Mouse (Mus musculus) forebrain, embryonic 10.5 days (tissue): ENCODE data around the gene Ttn. TPM values are rescaled to one million over a fixed set of nuclear protein-coding genes. Genes with fewer than 3 reads are reported as not detected.

Experiments used
- DNase-seq: peaks from one replicate; pipeline ENCODE4 v3.0.0-alpha.2; 2017; ENCODE audit warnings: low spot score; ENCODE audit errors: extremely low spot score
- H3K27ac ChIP-seq: fragments of 300-500 bp; sonication (generic); 2 replicates; pipeline ENCODE4 v1.5.1; 2016; ENCODE audit warnings: mild to moderate bottlenecking
- H3K27me3 ChIP-seq: fragments of 300-500 bp; sonication (generic); 2 replicates; pipeline ENCODE4 v1.6.1; 2016; ENCODE audit warnings: mild to moderate bottlenecking; ENCODE audit not compliant: poor library complexity, severe bottlenecking
- H3K36me3 ChIP-seq: fragments of 300-500 bp; sonication (generic); replicated peaks from 2 replicates; pipeline ENCODE4 v1.6.1; 2016; ENCODE audit warnings: mild to moderate bottlenecking, moderate library complexity
- H3K4me1 ChIP-seq: fragments of 300-500 bp; sonication (generic); 2 replicates; pipeline ENCODE4 v1.6.1; 2016
- H3K4me3 ChIP-seq: fragments of 300-500 bp; sonication (generic); 2 replicates; pipeline ENCODE4 v1.5.1; 2016; ENCODE audit warnings: mild to moderate bottlenecking, moderate library complexity
- H3K9me3 ChIP-seq: fragments of 300-500 bp; sonication (generic); 2 replicates; pipeline ENCODE4 v1.6.1; 2016; ENCODE audit warnings: mild to moderate bottlenecking, moderate library complexity
- WGBS: fragments of 180-500 bp; shearing (Covaris S2); methylation state at CpG from one replicate; pipeline ENCODE4 v1.1.7; 2016; 5-methylcytosine and 5-hydroxymethylcytosine counted together
- polyA plus RNA-seq: library from polyadenylated mRNA; unstranded; fragments of >200 nt; fragmentation: Nextera tagmentation; extraction: Ambion mirVana; gene quantifications from 2 replicates; pipeline ENCODE4 v1.2.1, GENCODE M21; 2016

The Ttn gene
- polyA plus RNA-seq, 1 experiment from 2014 or later, result 0.05 TPM

DNA sequence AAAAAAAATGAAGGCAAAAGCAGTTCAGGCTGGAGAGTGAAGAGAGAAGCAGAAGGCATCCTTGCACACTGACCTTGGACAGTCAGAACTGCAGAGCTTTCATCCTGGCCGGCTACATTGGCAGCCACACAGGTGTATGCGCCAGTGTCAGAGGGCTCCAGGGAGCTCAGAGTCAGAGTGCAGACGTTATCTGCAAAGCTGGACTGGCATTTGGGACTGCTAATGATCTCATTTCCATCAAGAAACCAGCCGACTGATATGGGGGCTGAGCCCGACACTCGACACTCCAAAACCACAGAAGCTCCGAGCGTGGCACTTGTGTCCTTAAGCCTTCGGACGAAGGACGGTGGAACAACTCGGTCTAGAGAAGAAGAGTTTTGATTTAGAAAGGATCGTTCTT lies 96.5 kb downstream of the Ttn start:
- Histone ChIP-seq H3K36me3 (no peaks in the 10 kb centered on the region), H3K27ac (no peak overlapping the region), H3K4me1 (no peaks in the 10 kb centered on the region), H3K4me3 (no peak overlapping the region), H3K9me3 (no peaks in the 10 kb centered on the region), H3K27me3 (no peaks in the 10 kb centered on the region)
- no peak for DNase-seq
- WGBS, result 92% methylated on average over 13 of the region's 13 CpGs

DNA sequence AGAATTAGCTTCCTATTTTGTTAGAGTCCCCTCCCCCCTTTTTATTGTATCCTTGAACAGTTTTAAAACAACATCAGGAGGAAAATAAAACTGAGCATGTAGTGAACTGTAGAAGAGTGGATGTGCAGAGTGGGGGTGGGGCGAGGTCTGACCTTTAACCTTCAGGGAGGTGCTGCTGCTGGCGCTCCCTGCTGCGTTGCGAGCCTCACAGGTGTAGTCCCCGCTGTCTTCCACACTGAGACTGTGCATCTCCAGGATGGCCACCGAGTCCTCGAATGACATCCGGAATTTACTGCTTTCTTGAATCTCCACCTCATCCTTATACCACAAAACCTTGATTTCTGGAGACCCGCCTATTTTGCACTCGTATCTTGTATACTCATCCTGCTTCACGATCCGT lies 100.9 kb downstream of the Ttn start:
- WGBS, result 88% methylated on average over 12 of the region's 12 CpGs
- no peak overlapping the region for H3K4me3 ChIP-seq
- H3K27ac ChIP-seq, result no peak overlapping the region
- H3K27me3 ChIP-seq, result no peaks in the 10 kb centered on the region
- DNase-seq, result no peak
- H3K4me1 ChIP-seq, result no peaks in the 10 kb centered on the region
- no peaks in the 10 kb centered on the region for H3K9me3 ChIP-seq
- H3K36me3 ChIP-seq, result no peaks in the 10 kb centered on the region

DNA sequence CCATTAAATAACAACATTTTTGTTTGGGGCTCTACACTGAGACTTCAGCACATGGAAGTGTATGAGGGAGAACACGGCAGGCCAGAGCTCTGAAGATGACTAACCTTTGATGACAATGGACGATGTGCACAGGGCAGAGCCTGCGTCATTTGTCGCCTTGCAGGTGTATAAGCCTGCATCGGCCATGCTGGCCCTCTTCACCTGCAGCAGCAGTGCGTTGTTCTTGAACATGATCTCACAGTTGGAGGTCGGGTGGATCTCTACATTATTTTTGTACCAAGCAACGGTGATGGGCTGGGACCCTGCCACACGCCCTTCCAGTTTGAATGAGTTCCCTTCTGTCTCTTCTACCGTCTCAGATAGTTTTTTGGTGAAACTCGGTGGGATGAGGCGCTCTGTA lies 106.8 kb downstream of the Ttn start:
- Histone ChIP-seq H3K4me3 (no peak overlapping the region), H3K9me3 (no peaks in the 10 kb centered on the region), H3K4me1 (no peaks in the 10 kb centered on the region), H3K36me3 (no peaks in the 10 kb centered on the region), H3K27me3 (no peaks in the 10 kb centered on the region), H3K27ac (no peak overlapping the region)
- WGBS, result 92% methylated on average over 12 of the region's 12 CpGs
- no peak for DNase-seq

DNA sequence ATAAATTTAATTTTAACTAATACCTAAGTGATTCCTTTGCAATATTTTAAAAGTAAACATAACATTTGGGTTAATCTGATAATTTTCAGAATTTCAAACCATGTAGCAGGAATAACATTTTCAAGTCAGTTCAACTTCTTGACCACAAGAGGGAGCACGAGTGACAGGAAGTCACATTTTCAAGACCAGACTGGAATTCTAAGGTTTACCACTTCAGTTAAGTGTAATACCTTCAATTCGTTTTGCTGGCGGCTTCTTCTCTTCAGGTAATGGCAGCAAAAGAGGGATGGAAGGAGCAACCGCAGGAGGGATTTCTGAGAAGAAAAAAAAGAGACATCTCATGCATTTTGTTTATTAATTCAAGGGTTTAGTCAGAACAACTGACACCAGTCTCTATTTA lies 115.4 kb downstream of the Ttn start:
- Histone ChIP-seq H3K27me3 (no peaks in the 10 kb centered on the region), H3K36me3 (no peaks in the 10 kb centered on the region), H3K27ac (no peak overlapping the region), H3K4me1 (no peaks in the 10 kb centered on the region), H3K4me3 (no peak overlapping the region), H3K9me3 (no peaks in the 10 kb centered on the region)
- no peak for DNase-seq
- WGBS, result 38% methylated on average over 4 of the region's 4 CpGs

DNA sequence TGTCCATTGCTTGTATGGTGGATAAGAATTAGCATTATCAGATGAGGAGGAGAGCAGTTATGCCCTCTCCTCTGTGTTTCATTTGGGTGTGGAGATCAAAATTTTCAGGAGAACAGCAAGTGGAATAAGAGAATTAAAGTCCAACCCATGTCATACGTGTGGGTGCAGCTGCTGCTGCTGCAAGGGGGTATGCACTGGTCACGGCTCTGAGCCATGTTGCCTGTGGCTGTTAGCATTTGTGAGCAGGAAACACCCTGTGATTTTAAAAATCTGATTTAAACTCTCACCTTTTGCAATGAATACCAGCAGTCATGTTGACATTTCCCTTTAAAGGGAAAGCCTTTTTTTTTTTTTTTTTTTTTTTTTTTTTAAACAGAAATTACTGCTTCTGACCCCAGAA lies 116.8 kb downstream of the Ttn start:
- no peak for DNase-seq
- H3K4me3 ChIP-seq, result no peak overlapping the region
- 91% methylated on average over 2 of the region's 2 CpGs for WGBS

DNA sequence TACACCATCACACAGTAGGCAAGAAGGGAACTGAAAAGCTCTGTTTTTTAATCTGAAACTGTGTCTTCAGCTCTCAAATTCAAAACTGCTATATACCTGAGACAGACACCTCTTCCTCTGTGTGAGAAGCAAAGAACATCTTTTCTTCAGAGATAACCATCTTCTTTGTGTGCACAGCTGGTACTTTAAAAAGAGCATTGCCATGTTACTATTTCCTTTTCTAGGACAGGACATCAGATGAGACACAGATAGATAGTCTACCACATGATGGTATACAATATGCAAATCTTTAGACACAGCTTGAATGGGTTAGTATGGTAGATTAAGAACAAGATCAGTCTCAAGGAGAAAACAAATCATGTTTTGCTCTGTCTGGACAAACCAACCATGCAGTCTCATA lies 121.0 kb downstream of the Ttn start:
- Histone ChIP-seq H3K36me3 (no peaks in the 10 kb centered on the region), H3K9me3 (no peaks in the 10 kb centered on the region), H3K27ac (no peak overlapping the region), H3K4me1 (no peaks in the 10 kb centered on the region), H3K4me3 (no peak overlapping the region), H3K27me3 (no peaks in the 10 kb centered on the region)
- DNase-seq, result no peak

More for the DNA sequence above, 116.8 kb downstream of the Ttn start:
- Histone ChIP-seq H3K27me3 (no peaks in the 10 kb centered on the region), H3K9me3 (no peaks in the 10 kb centered on the region), H3K27ac (no peak overlapping the region), H3K4me1 (no peaks in the 10 kb centered on the region), H3K36me3 (no peaks in the 10 kb centered on the region)

DNA sequence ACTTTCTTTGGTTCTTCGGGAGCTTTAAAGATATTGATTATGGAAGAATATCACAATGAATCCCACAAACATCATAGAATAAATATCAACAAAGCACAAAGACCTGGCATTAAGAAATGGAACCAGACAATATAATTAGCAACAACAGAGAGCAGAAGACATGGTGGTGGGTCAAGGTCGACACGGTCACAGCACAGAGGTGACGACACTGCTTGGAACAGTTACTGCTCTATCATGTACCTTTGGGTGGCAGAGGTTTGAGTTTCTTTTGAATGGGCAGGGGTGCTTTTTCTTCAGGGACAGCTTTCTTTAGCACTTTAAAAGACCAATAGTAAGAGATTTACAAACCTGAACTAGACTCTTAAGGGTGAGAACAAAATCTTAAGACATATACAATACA lies 132.3 kb downstream of the Ttn start:
- Histone ChIP-seq H3K27ac (no peak overlapping the region), H3K36me3 (no peaks in the 10 kb centered on the region), H3K4me1 (no peaks in the 10 kb centered on the region), H3K27me3 (no peaks in the 10 kb centered on the region), H3K9me3 (no peaks in the 10 kb centered on the region), H3K4me3 (no peak overlapping the region)
- 91% methylated on average over 4 of the region's 4 CpGs for WGBS
- no peak for DNase-seq

DNA sequence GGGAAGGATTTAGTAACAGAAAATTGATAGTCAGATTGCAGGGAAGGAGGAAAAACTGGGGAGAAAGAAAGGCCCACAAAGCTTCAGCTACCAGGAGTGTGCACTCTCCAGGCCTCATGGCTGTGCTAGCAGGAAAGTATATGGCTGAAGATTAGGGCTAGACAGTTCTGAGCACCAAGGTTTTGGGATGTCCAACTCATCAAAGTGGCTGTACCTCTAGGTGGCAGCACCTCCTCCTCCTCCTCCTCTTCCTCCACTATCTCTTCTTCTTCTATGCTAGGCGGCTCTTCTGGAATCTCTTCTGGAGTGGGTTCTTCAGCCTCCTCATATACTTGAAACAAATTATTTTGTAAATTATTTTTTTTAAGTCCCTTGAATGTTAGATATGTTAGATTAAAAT lies 139.2 kb downstream of the Ttn start:
- no peaks in the 10 kb centered on the region for H3K36me3 ChIP-seq
- no peak overlapping the region for H3K4me3 ChIP-seq
- H3K9me3 ChIP-seq, result no peaks in the 10 kb centered on the region
- H3K27me3 ChIP-seq, result no peaks in the 10 kb centered on the region
- WGBS, result 64% methylated on average over 1 of the region's 1 CpGs
- no peak overlapping the region for H3K27ac ChIP-seq
- no peaks in the 10 kb centered on the region for H3K4me1 ChIP-seq
- DNase-seq, result no peak

DNA sequence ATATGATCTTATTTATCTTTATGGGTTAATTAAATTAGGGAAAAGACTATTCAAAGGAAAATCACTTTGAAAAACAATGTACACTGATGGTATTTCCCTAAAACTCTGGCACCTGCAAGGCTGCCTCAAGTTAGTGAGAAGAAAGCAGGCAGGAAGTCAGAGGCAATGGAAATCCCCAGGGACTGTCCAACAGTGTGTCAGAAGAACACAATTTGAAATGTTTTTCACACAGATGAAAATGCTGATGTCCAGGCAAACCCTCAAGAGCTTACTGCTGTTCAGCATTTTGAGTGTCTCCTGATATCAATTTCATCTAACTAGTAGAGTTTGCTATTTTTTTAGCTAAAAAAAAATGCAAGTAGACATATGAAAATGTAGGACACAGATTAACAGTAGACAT lies 161.9 kb downstream of the Ttn start:
- H3K9me3 ChIP-seq, result no peaks in the 10 kb centered on the region
- H3K27me3 ChIP-seq, result no peaks in the 10 kb centered on the region
- DNase-seq, result no peak
- H3K36me3 ChIP-seq, result no peaks in the 10 kb centered on the region
- H3K4me1 ChIP-seq, result peaks cover 5% of the 10 kb centered on the region
- H3K27ac ChIP-seq, result no peak overlapping the region
- no peak overlapping the region for H3K4me3 ChIP-seq

DNA sequence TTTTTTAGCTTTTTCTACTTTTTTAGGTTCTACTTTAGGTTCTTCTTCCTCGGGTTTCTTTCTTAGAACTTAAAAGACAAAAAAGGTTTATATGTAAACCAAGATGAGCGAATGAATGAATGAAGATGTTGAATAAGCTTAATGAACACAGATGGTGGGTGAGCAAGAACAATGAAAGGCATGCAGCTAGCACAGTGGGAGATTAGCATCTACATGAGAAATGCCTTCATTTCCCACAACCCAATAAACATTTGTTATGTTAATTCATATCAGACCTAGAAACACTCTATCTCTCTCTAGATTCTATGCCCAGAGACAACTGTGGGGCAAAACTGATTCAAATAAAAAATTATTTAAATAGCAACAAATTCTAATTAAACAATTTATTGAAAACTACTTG lies 164.6 kb downstream of the Ttn start:
- H3K4me1 ChIP-seq, result peaks cover 5% of the 10 kb centered on the region
- no peaks in the 10 kb centered on the region for H3K9me3 ChIP-seq
- no peak for DNase-seq
- H3K27me3 ChIP-seq, result no peaks in the 10 kb centered on the region
- no peaks in the 10 kb centered on the region for H3K36me3 ChIP-seq
- 15% methylated on average over 2 of the region's 2 CpGs for WGBS
- H3K27ac ChIP-seq, result no peak overlapping the region
- H3K4me3 ChIP-seq, result no peak overlapping the region

DNA sequence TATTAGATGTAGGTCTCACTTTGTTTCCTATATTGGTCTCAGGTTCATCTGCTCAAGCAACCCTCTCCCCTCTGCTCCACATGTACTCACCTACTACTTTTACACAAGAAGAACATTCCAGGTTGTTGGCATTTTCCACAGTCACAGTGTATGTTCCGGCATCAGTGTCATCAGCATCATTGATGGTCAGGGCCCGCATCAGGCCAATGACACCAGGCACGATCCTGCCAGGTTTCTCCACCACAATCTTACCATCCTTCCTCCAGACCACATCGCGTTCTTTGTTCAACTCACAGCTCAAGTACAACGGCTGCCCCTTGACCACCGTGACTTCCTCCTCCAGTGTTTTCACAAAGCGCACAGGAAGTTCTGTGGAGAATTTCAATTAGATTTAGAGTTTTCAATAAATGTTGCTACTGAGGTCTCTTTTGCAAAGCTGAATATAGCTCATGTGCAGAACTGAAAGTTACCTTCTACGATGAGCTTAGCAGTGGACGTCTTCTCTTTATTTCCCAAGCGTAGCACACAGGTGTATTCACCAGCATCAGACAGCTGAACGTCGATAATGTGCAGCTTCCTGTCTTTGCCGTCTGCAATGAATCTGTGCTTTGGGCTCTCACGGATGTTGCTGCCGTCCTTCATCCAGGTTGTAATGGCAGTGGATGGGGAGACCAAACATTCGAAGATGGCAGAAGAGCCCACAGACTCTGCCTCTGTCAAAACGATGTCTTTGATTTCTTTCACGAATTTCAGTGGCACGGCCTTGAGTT lies 168.1 kb downstream of the Ttn start:
- Histone ChIP-seq H3K4me3 (no peak overlapping the region), H3K27ac (no peak overlapping the region), H3K36me3 (no peaks in the 10 kb centered on the region), H3K27me3 (no peaks in the 10 kb centered on the region), H3K9me3 (no peaks in the 10 kb centered on the region), H3K4me1 (peaks cover 5% of the 10 kb centered on the region)
- no peak for DNase-seq
- 92% methylated on average over 20 of the region's 20 CpGs for WGBS

DNA sequence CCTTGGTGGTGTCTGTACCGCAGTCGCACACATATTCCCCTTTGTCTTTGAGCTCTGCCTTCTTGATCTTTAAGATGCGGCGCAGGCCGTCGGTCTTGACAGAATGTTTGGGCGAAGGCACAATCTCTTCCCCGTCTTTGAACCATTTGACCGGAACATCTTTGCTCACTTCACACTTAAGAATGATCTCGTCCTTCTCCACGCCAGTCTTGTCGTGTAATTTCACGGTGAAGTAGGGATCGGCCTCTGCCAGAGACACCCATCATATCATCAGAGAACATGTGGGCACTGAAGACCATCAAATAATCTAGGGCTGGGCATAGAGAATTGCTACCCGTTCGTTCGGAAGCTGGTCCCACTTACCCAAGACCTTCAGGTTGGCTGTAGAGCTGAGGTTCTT lies 171.2 kb downstream of the Ttn start:
- Histone ChIP-seq H3K27ac (no peak overlapping the region), H3K36me3 (no peaks in the 10 kb centered on the region), H3K4me1 (no peaks in the 10 kb centered on the region), H3K4me3 (no peak overlapping the region), H3K27me3 (no peaks in the 10 kb centered on the region), H3K9me3 (no peaks in the 10 kb centered on the region)
- 95% methylated on average over 17 of the region's 17 CpGs for WGBS
- no peak for DNase-seq

DNA sequence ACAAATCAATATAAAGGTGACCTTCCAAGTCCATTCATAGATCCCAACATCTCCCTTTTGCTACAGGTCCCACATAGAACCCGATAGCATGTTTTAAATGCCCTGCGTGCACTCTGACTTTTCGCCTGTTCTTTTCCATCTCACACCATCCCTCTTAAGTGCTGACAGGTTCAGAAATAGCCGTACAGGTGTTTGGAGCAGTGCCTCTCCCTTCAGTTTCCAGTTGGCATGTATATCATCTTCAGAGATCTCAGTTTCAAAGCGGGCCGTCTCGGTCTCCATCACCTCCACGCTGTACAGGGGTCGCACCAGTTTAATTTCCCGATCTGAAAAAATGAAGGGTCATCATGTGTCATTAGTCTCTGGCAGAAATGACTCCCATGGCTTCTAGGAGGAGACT lies 174.0 kb downstream of the Ttn start:
- no peaks in the 10 kb centered on the region for H3K4me1 ChIP-seq
- DNase-seq, result no peak
- no peak overlapping the region for H3K27ac ChIP-seq
- H3K36me3 ChIP-seq, result no peaks in the 10 kb centered on the region
- H3K27me3 ChIP-seq, result no peaks in the 10 kb centered on the region
- no peaks in the 10 kb centered on the region for H3K9me3 ChIP-seq
- H3K4me3 ChIP-seq, result no peak overlapping the region
- 97% methylated on average over 10 of the region's 10 CpGs for WGBS

DNA sequence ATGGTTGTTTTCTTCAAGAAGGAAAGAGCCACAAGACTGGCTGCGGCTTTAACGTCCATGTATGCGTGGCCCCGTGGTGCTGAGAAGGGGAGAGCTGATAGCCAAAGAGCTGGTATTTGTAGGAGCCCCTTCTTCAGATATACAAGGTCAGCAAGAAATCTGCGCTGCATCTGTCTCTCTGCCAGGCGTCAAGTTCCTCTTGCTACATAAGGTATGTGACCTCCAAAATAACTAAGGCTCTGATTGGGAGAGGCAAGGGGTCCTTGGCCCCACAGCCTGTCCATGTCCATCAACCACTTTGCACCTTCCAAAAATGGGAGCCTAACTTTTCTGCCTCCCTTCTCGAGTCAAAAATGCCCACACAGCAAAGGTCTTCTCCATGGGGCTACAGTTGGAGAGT lies 175.1 kb downstream of the Ttn start:
- Histone ChIP-seq H3K9me3 (no peaks in the 10 kb centered on the region), H3K4me1 (no peaks in the 10 kb centered on the region), H3K27me3 (no peaks in the 10 kb centered on the region), H3K4me3 (no peak overlapping the region), H3K27ac (no peak overlapping the region), H3K36me3 (no peaks in the 10 kb centered on the region)
- WGBS, result 88% methylated on average over 7 of the region's 7 CpGs
- no peak for DNase-seq
